Mouse (Mus musculus) hindlimb bud, embryonic 11.5 days (tissue): ENCODE results near the gene Suz12.
"Not testable (repeated sequence)": the region's sequence is repeated elsewhere in the genome, so short reads cannot be mapped to it uniquely, and the experiment has no call there.

Experiments used
- DNase-seq: peaks from one replicate; pipeline ENCODE4 v3.0.0-alpha.2; 2012; ENCODE audit warnings: low read depth, low spot score; ENCODE audit errors: extremely low spot score

The Suz12 gene

GRCm38 (mm10) chr11:79991600-79991999 lies 1.3 kb upstream of the Suz12 start:
- no peak for DNase-seq

GRCm38 (mm10) chr11:79992035-79992591 lies 793 bp upstream of the Suz12 start:
- DNase-seq = no peak

GRCm38 (mm10) chr11:79993356-79994270 lies 707 bp downstream of the Suz12 start:
- no peak for DNase-seq

GRCm38 (mm10) chr11:79994271-79994988 lies 1.5 kb downstream of the Suz12 start:
- no peak for DNase-seq

- not testable (repeated sequence) for DNase-seq
These were observed 23.6 kb downstream of the Suz12 start for GRCm38 (mm10) chr11:80016533-80016932.

- no peak for DNase-seq
These were observed 26.9 kb downstream of the Suz12 start for GRCm38 (mm10) chr11:80019792-80020191.

GRCm38 (mm10) chr11:80021306-80021705 lies 28.4 kb downstream of the Suz12 start:
- DNase-seq = no peak

- DNase-seq = no peak
These were observed 44.6 kb downstream of the Suz12 start for GRCm38 (mm10) chr11:80037495-80037894.

- no peak for DNase-seq
These were observed 49.9 kb downstream of the Suz12 start for GRCm38 (mm10) chr11:80042615-80043418.

GRCm38 (mm10) chr11:80043419-80043817 lies 50.5 kb downstream of the Suz12 start:
- DNase-seq = no peak

GRCm38 (mm10) chr11:80046856-80047255 lies 54.0 kb downstream of the Suz12 start:
- no peak for DNase-seq

GRCm38 (mm10) chr11:80050088-80050487 lies 57.2 kb downstream of the Suz12 start:
- no peak for DNase-seq

GRCm38 (mm10) chr11:80052456-80052855 lies 59.5 kb downstream of the Suz12 start:
- DNase-seq = no peak

GRCm38 (mm10) chr11:80053171-80053570 lies 60.3 kb downstream of the Suz12 start:
- no peak for DNase-seq

GRCm38 (mm10) chr11:80054659-80055058 lies 61.8 kb downstream of the Suz12 start:
- no peak for DNase-seq

GRCm38 (mm10) chr11:80056141-80056540 lies 63.2 kb downstream of the Suz12 start:
- no peak for DNase-seq

- DNase-seq = no peak
These were observed 69.3 kb downstream of the Suz12 start for GRCm38 (mm10) chr11:80062159-80062558.

- DNase-seq = not testable (repeated sequence)
These were observed 73.5 kb downstream of the Suz12 start for GRCm38 (mm10) chr11:80066373-80066772.

- DNase-seq = no peak
These were observed 74.7 kb downstream of the Suz12 start for GRCm38 (mm10) chr11:80067558-80067957.

- no peak for DNase-seq
These were observed 76.9 kb downstream of the Suz12 start for GRCm38 (mm10) chr11:80069815-80070214.

GRCm38 (mm10) chr11:80071039-80071438 lies 78.1 kb downstream of the Suz12 start:
- DNase-seq = no peak
